Mouse (Mus musculus) kidney, postnatal 0 days (tissue): ENCODE results near the gene Ctdsp2. TPM values are rescaled to one million over a fixed set of nuclear protein-coding genes. Genes with fewer than 3 reads are reported as not detected.

Experiments used
- ATAC-seq: fragments of 200-750 bp; cut with Nextera tagmentation; replicated peaks from 2 replicates; pipeline ENCODE4 v1.8.0; 2017; ENCODE audit warnings: low read depth, moderate number of reproducible peaks, moderate TSS enrichment, moderate library complexity; ENCODE audit not compliant: low FRiP score
- DNase-seq: peaks from one replicate; pipeline ENCODE4 v3.0.0-alpha.2; 2016; ENCODE audit warnings: low spot score
- H3K27ac ChIP-seq: fragments of 300-500 bp; sonication (generic); 2 replicates; pipeline ENCODE4 v1.5.1; 2014; ENCODE audit warnings: mild to moderate bottlenecking
- H3K27me3 ChIP-seq: fragments of 300-500 bp; sonication (generic); 2 replicates; pipeline ENCODE4 v1.6.1; 2014; ENCODE audit warnings: low read length, mixed read lengths; ENCODE audit not compliant: insufficient read depth
- H3K36me3 ChIP-seq: fragments of 300-500 bp; sonication (generic); 2 replicates; pipeline ENCODE4 v1.6.1; 2014; ENCODE audit warnings: low read length, mixed read lengths; ENCODE audit not compliant: insufficient read depth
- H3K4me1 ChIP-seq: fragments of 300-500 bp; sonication (generic); replicated peaks from 2 replicates; pipeline ENCODE4 v1.6.1; 2014; ENCODE audit warnings: antibody characterized with exemption, low read length, mixed read lengths; ENCODE audit not compliant: insufficient read depth
- H3K4me2 ChIP-seq: fragments of 300-500 bp; sonication (generic); 2 replicates; pipeline ENCODE4 v1.6.1; 2014; ENCODE audit warnings: mild to moderate bottlenecking, low read length, moderate library complexity, mixed read lengths
- H3K4me3 ChIP-seq: fragments of 300-500 bp; sonication (generic); replicated peaks from 2 replicates; pipeline ENCODE4 v1.5.1; 2014; ENCODE audit warnings: low read depth, low read length
- H3K9ac ChIP-seq: fragments of 300-500 bp; sonication (generic); 2 replicates; pipeline ENCODE4 v1.6.1; 2014; ENCODE audit warnings: low read depth, low read length
- H3K9me3 ChIP-seq: fragments of 300-500 bp; sonication (generic); replicated peaks from 2 replicates; pipeline ENCODE4 v1.6.1; 2016; ENCODE audit warnings: low read length, inconsistent platforms, mixed read lengths
- CTCF ChIP-seq: IDR thresholded peaks from 2 replicates; pipeline ENCODE4 v1.5.1; 2016; ENCODE audit warnings: antibody characterized with exemption, low read depth, mild to moderate bottlenecking, moderate library complexity
- WGBS: fragments of 180-500 bp; shearing (Covaris S2); extraction: QIAGEN DNeasy Blood & Tissue Kit; methylation state at CpG from one replicate; pipeline ENCODE4 v1.1.7; 2014; 5-methylcytosine and 5-hydroxymethylcytosine counted together
- microRNA counts: library from miRNA; unstranded; fragments of <30 nt; microRNA quantifications from one replicate; lab custom pipeline; 2015
- microRNA-seq: library from miRNA; unstranded; fragments of <30 nt; microRNA quantifications from one replicate; pipeline ENCODE4, GENCODE M21; 2016
- polyA plus RNA-seq: library from polyadenylated mRNA; unstranded; fragments of >200 nt; fragmentation: Nextera tagmentation; extraction: Ambion mirVana; gene quantifications from 2 replicates; pipeline ENCODE4 v1.2.1, GENCODE M21; 2015

Ctdsp2 gene
- polyA plus RNA-seq, 1 experiment from 2014 or later: 68.5 TPM

DNA sequence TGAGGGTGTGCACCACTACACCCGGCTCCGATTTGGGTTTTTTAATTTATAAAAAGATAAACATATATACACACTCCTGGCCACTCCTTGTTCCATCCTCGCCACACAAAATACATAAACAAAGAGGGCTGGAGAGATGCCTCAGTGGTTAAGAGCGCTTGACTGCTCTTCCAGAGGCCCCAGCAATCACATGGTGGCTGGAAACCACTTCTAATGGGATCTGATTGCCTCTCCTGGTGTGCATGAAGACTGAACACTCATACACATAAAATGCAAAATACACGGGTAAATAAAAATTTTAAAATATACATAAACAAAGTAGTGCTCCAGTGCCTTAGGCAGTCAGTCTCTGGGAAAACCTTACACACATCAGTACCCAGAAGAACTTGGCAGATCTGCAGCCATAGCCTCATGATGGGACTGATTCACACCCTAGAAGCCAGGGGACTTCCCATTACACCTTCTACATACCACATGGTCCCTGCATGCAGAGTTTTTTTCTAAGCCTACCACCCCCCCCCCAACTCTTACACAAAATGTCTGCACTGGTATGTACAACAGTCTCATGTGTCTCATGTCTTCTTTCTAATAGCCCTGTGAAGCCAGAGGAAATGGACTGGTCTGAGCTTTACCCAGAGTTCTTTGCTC, 64.1 kb downstream of the Ctdsp2 start:
- Histone ChIP-seq H3K4me3 (peak overlapping the region; percentile 89), H3K4me1 (peaks cover 9% of the 10 kb centered on the region), H3K4me2 (peak overlapping the region; percentile 99), H3K9ac (peak overlapping the region; percentile 73), H3K36me3 (0 out of 2 replicates have a peak, but pooled peaks cover 4% of the 10 kb centered on the region), H3K9me3 (no peaks in the 10 kb centered on the region), H3K27me3 (0 out of 2 replicates have a peak, but pooled peaks cover under 1% of the 10 kb centered on the region), H3K27ac (peak overlapping the region; percentile 77)
- no peak for TF ChIP-seq CTCF
- DNase-seq: no peak
- ATAC-seq: no peak
- WGBS: 12% methylated on average over 5 of the region's 5 CpGs

DNA sequence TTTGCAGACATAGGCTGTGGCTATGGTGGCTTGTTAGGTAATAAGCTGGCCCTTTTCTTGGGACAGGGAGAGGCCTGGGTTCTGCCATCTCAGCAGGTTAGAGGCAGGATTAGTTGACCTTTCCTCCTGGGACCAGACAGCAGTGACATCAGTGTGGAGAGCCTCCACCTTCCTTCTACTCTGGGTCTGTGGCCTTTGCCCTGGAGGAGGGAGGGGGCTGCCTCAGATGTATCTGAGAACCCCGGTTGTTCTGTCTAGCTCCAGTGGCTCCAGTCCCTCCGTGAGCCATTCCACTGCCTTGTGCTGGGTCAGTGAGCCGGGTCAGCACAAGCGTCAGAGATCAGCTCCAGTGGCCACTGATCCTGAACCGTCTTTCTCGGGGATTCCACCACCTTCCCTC, 64.7 kb downstream of the Ctdsp2 start:
- ATAC-seq: peak; percentile 83
- H3K4me2 ChIP-seq: no peak overlapping the region
- peak overlapping the region; percentile 77 for H3K27ac ChIP-seq
- no peak for TF ChIP-seq CTCF
- H3K9ac ChIP-seq: no peak overlapping the region
- H3K9me3 ChIP-seq: no peaks in the 10 kb centered on the region
- 0 out of 2 replicates have a peak, but pooled peaks cover 4% of the 10 kb centered on the region for H3K36me3 ChIP-seq
- 56% methylated on average over 6 of the region's 6 CpGs for WGBS
- H3K4me1 ChIP-seq: peaks cover 9% of the 10 kb centered on the region
- no peak overlapping the region for H3K4me3 ChIP-seq
- peak; percentile 31 for DNase-seq
- H3K27me3 ChIP-seq: peaks cover 6% of the 10 kb centered on the region

DNA sequence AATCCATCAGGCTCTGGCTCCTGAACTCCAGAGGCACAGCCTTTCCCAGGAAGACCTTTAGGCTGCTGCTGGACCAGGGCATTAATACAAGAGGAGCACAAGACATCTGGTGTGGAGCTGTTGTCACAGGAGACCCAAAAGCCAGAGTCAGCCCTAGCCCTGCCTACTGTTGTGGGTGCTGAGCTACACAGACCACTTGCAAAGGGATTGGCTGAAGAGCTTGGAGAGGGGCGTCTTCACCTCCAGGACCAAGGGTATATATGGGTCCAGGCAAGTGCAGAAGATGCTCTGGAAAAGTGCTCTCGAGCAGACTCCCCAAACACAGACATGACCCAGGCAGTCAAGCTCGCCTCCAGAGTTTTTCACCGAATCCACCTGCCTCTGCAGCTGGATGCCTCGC, 69.4 kb downstream of the Ctdsp2 start, which contains the start of gene Cyp27b1:
Gene Cyp27b1, plus strand, starts transcription at position 297 of the 400 bp plus-strand sequence.
- WGBS: 24% methylated on average over 5 of the region's 5 CpGs
- no peak for TF ChIP-seq CTCF
- Histone ChIP-seq H3K9me3 (no peaks in the 10 kb centered on the region), H3K36me3 (0 out of 2 replicates have a peak, but pooled peaks cover 4% of the 10 kb centered on the region), H3K9ac (peak within 1 kb of the TSS; percentile 54), H3K27me3 (peaks cover 24% of the 10 kb centered on the region), H3K27ac (0 out of 2 replicates have a peak within 1 kb of the TSS, but pooled peaks have one; percentile 37), H3K4me2 (peak within 1 kb of the TSS; percentile 48), H3K4me3 (peak within 1 kb of the TSS; percentile 24), H3K4me1 (peaks cover 16% of the 10 kb centered on the region)
- ATAC-seq (peak; percentile 31; the same call in 1 of the 2 replicates), DNase-seq (no peak)

DNA sequence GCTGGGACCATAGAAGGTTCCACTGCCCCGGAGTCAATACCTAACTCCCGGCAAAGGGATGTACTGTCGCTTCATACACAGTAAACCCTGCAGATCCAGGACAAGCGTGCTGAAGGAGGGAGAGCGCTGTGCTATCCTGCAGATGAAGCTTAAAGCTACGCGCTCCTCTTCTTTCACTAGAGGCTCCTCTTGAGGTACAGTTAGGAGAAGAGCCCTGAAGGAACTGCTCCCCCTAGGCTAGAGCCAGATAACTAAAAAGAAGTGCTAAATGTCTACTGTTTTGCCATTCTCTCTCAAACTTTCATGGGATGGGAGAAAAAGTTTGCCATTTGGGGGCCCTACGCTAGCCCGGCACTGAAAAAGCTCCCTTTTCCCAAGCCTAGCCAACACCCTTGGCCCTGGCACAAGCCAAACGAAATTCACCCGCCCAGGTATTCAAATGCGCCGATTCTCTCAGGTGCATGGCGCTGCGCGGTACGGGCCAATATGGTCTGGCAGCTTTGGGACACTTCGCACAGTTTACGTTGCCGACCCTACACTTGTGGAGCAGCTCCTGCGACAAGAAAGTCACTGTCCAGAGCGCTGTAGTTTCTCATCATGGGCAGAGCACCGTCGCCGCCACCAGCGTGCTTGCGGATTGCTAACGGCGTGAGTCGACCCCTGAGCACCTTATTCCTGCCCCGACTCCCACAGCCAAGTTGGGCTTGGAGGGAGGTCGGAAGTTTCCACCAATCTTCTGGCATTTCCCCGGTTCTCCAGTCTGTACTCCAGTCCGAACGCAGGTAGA, 70.3 kb downstream of the Ctdsp2 start:
- peaks cover 13% of the 10 kb centered on the region; the same call in 1 of the 2 replicates for H3K4me1 ChIP-seq
- 3% methylated on average over 35 of the region's 35 CpGs for WGBS
- H3K27me3 ChIP-seq: peaks cover 24% of the 10 kb centered on the region
- 0 out of 2 replicates have a peak overlapping the region, but pooled peaks have one; percentile 37 for H3K27ac ChIP-seq
- DNase-seq (peak; percentile 42), ATAC-seq (no peak)
- 0 out of 2 replicates have a peak, but pooled peaks cover 4% of the 10 kb centered on the region for H3K36me3 ChIP-seq
- peak; percentile 26; the same call in 1 of the 2 replicates for TF ChIP-seq CTCF
- H3K9ac ChIP-seq: peak overlapping the region; percentile 54
- H3K4me2 ChIP-seq: peak overlapping the region; percentile 48
- H3K9me3 ChIP-seq: no peaks in the 10 kb centered on the region
- peak overlapping the region; percentile 24 for H3K4me3 ChIP-seq

MicroRNA genes within 50 kb of the gene (microRNA counts, 519-probe panel; counts per million panel counts)
- microRNA mmu-miR-26a (lab: Ali Mortazavi, UCI) (4,057 counts per million, percentile 76 among the panel's probes with 10 or more counts), microRNA mmu-miR-546 (lab: Ali Mortazavi, UCI) (330 counts per million, percentile 68 among the panel's probes with 10 or more counts)

Small RNA genes within 50 kb of the gene (microRNA-seq; reads per million reads assigned to microRNA genes)
- gene Mir26a-2 (67.1 reads per million, percentile 48 among the genes with 10 or more reads in this experiment), gene Mir546 (not detected)

Other genes starting within 250 kb of the Ctdsp2 start
- 20.5 and 22.6 TPM in 2 replicates for gene Atp23, start 77.4 kb upstream of the Ctdsp2 start, polyA plus RNA-seq
- gene Avil, start 22.0 kb downstream of the Ctdsp2 start, polyA plus RNA-seq: 0.07 and 0.10 TPM in 2 replicates
- gene Tsfm, start 52.1 kb downstream of the Ctdsp2 start, polyA plus RNA-seq: 97.3 and 109 TPM in 2 replicates
- gene Mettl1, start 62.7 kb downstream of the Ctdsp2 start, polyA plus RNA-seq: 37.4 and 40.2 TPM in 2 replicates
- gene Eef1akmt3, start 62.8 kb downstream of the Ctdsp2 start, polyA plus RNA-seq: 0.89 and 1.3 TPM in 2 replicates
- 38.9 and 58.0 TPM in 2 replicates for gene Cyp27b1, start 69.5 kb downstream of the Ctdsp2 start, polyA plus RNA-seq
- 1.6 and 1.9 TPM in 2 replicates for gene March9, start 81.5 kb downstream of the Ctdsp2 start, polyA plus RNA-seq
- gene Cdk4, start 84.8 kb downstream of the Ctdsp2 start, polyA plus RNA-seq: 1,113 and 1,153 TPM in 2 replicates
- 157 and 171 TPM in 2 replicates for gene Tspan31, start 91.5 kb downstream of the Ctdsp2 start, polyA plus RNA-seq
- gene Agap2, start 96.6 kb downstream of the Ctdsp2 start, polyA plus RNA-seq: 0.04 and 0.09 TPM in 2 replicates
- gene Os9, start 142.4 kb downstream of the Ctdsp2 start, polyA plus RNA-seq: 107 and 114 TPM in 2 replicates
- 15.0 and 16.4 TPM in 2 replicates for gene B4galnt1, start 186.5 kb downstream of the Ctdsp2 start, polyA plus RNA-seq
- 2.8 and 3.1 TPM in 2 replicates for gene Slc26a10, start 201.9 kb downstream of the Ctdsp2 start, polyA plus RNA-seq
- gene Arhgef25, start 211.4 kb downstream of the Ctdsp2 start, polyA plus RNA-seq: 27.9 and 29.0 TPM in 2 replicates
- gene Dtx3, start 217.0 kb downstream of the Ctdsp2 start, polyA plus RNA-seq: 83.3 and 85.1 TPM in 2 replicates
- gene Pip4k2c, start 232.9 kb downstream of the Ctdsp2 start, polyA plus RNA-seq: 45.0 and 50.1 TPM in 2 replicates